Mouse (Mus musculus): Measurements from ENCODE around the gene Cul5. TPM values are rescaled to one million over a fixed set of nuclear protein-coding genes. Genes with fewer than 3 reads are reported as not detected.

Gene Cul5
- total RNA-seq (2021) = 10 to 100 TPM; 30.8 to 37.3 TPM
- long read RNA-seq, experiment 1, full-length matches to known transcripts = 18 of 19 reads
- long read RNA-seq, experiment 1, partial matches to known transcripts = 0 of 19 reads
- long read RNA-seq, experiment 1, other reads (novel, unspliced or antisense) = 1 of 19 reads
- long read RNA-seq, experiment 2, full-length matches to known transcripts = 19 of 40 reads
- long read RNA-seq, experiment 2, partial matches to known transcripts = 15 of 40 reads
- long read RNA-seq, experiment 2, other reads (novel, unspliced or antisense) = 6 of 40 reads

GRCm38 (mm10) chr9:53669680-53670219 lies at the start of gene Cul5:
TSS of gene Cul5 (minus strand) at chr9:53670014.
- peak; percentile 13 to 24 for DNase-seq (ENCODE audit: low spot score in 2 of 2)

- DNase-seq (ENCODE audit: low spot score in 2 of 2) = peak; percentile 54 to 64
Observed at GRCm38 (mm10) chr9:53705992-53706696, 36.3 kb upstream of the Cul5 start, which contains the start of gene Rab39. TSS of gene Rab39 (minus strand) at chr9:53706232.

GRCm38 (mm10) chr9:53705491-53705991 lies 35.7 kb upstream of the Cul5 start:
- DNase-seq (ENCODE audit: low spot score in 2 of 2) = peak in 1 of 2 experiments; percentile 20

- no peak for DNase-seq (ENCODE audit: low spot score in 2 of 2)
Observed at GRCm38 (mm10) chr9:53702991-53703390, 33.2 kb upstream of the Cul5 start.

GRCm38 (mm10) chr9:53700496-53700895 lies 30.7 kb upstream of the Cul5 start:
- no peak for DNase-seq (ENCODE audit: low spot score in 2 of 2)

GRCm38 (mm10) chr9:53695846-53696245 lies 26.0 kb upstream of the Cul5 start:
- no peak for DNase-seq (ENCODE audit: low spot score in 2 of 2)

GRCm38 (mm10) chr9:53693718-53694117 lies 23.9 kb upstream of the Cul5 start:
- DNase-seq (ENCODE audit: low spot score in 2 of 2) = no peak

- DNase-seq (ENCODE audit: low spot score in 2 of 2) = no peak
Observed at GRCm38 (mm10) chr9:53691745-53692670, 22.2 kb upstream of the Cul5 start.

- no peak for DNase-seq (ENCODE audit: low spot score in 2 of 2)
Observed at GRCm38 (mm10) chr9:53680851-53681250, 11.0 kb upstream of the Cul5 start.

GRCm38 (mm10) chr9:53676921-53677320 lies 7.1 kb upstream of the Cul5 start:
- DNase-seq (ENCODE audit: low spot score in 2 of 2) = no peak

- DNase-seq (ENCODE audit: low spot score in 2 of 2) = peak; percentile 60 to 68
Observed at GRCm38 (mm10) chr9:53673571-53673970, 3.8 kb upstream of the Cul5 start.

GRCm38 (mm10) chr9:53667020-53667669 lies 2.7 kb downstream of the Cul5 start:
- DNase-seq (ENCODE audit: low spot score in 2 of 2) = peak; percentile 91 to 94

- DNase-seq (ENCODE audit: low spot score in 2 of 2) = no peak
Observed at GRCm38 (mm10) chr9:53666665-53667019, 3.2 kb downstream of the Cul5 start.

- DNase-seq (ENCODE audit: low spot score in 2 of 2) = no peak
Observed at GRCm38 (mm10) chr9:53665428-53665827, 4.4 kb downstream of the Cul5 start.

- DNase-seq (ENCODE audit: low spot score in 2 of 2) = no peak
Observed at GRCm38 (mm10) chr9:53664819-53665218, 5.0 kb downstream of the Cul5 start.

- no peak for DNase-seq (ENCODE audit: low spot score in 2 of 2)
Observed at GRCm38 (mm10) chr9:53634796-53635195, 35.0 kb downstream of the Cul5 start.

- DNase-seq (ENCODE audit: low spot score in 2 of 2) = no peak
Observed at GRCm38 (mm10) chr9:53615246-53615645, 54.6 kb downstream of the Cul5 start.

- no peak for DNase-seq (ENCODE audit: low spot score in 2 of 2)
Observed at GRCm38 (mm10) chr9:53614286-53614685, 55.5 kb downstream of the Cul5 start.

GRCm38 (mm10) chr9:53609968-53610781 lies 59.6 kb downstream of the Cul5 start, which contains the start of gene Acat1:
TSS of gene Acat1 (minus strand) at chr9:53610382.
- peak; percentile 95 to 98 for DNase-seq (ENCODE audit: low spot score in 2 of 2)

Data from adrenal gland, adult 18-20 months (tissue).